Mouse (Mus musculus) mouse embryonic stem cell (cell line): Measurements from ENCODE around the gene Tmem120b.

Experiments
- in situ Hi-C, 2 experiments: fragments of 300-500 bp; cut with MboI; formaldehyde crosslinking; loops; 1 replicate in 1 of 2; 3 replicates in 1 of 2; pipeline ENCODE4 v1.14.3; 2019 to 2020; ENCODE audit warnings: low sequenced_read_pairs in 2 of 2, low pct_unique_long_range_greater_than_20kb in 1 of 2, mixed read lengths in 1 of 2; ENCODE audit not compliant: unreplicated experiment in 1 of 2

The Tmem120b gene

DNA sequence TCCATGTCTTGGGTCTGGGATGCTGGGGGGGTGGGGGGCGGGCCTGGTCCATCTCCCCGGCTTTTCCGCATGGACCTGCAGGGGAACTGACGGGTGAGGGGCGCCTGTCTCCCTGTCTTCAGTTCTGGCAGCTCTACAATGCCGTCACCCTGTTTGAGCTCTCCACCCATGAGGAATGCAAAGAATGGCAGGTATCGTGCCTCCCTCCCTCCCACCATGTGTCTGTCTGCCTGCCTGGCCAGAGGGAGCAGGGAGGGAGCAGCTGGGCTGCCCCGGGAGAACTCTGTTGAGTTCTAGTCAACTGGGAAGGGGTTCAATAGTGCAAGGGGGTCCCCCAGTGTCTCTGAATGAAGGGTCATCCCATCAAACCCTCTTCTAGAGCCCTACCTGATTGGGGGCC is 47.9 kb downstream of the Tmem120b start:
- in situ Hi-C loops, result no loop called here

- in situ Hi-C loops, result no loop called here
Observed at GRCm38 (mm10) chr5:123117257-123117656, 49.0 kb downstream of the Tmem120b start.

DNA sequence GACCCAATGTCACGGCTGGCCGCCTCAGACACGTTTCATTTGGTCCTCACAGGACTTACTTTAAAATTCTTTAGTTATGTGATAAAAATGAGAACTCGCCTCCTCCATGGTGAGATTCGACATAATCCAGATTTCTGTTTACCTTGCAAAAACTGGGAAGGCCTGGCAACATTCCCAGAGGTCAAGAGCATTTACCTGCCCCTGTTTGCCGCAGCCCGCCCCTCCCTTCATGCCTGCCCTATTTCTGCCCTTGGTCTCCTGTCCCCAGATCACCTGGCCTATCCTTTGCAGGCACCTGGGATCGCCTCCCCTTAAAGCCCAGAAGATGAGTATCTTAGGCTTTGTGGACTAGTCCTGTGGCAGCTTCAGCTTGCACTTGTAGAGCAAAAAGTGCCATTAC is 49.6 kb downstream of the Tmem120b start:
- in situ Hi-C loops, result no loop called here

DNA sequence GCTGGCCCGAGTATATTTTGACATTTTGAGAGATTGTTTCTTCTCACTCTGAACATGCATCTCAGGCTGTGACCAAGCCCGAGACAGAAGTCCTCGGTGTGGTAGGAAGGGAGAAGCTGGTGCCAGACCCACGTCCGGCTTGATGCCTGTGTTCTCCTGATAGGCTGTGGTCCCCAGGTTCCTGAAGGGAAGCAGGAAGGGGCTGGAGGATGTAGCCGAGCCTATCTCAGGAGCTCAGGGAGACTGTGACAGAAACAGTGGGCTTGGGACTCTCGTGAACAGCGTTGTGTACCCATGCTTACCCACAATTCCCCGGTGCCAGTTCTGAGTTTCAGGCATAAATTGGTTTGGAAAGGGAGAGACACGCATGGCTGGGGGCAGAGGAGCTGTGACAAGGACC is 50.6 kb downstream of the Tmem120b start:
- in situ Hi-C loops, result no loop called here

- in situ Hi-C loops, result loop anchor here (5.0 kb wide), 1 partner anchor 52 kb away; no protein-coding TSS in a partner anchor
Observed at GRCm38 (mm10) chr5:123120624-123121215, 52.5 kb downstream of the Tmem120b start.

DNA sequence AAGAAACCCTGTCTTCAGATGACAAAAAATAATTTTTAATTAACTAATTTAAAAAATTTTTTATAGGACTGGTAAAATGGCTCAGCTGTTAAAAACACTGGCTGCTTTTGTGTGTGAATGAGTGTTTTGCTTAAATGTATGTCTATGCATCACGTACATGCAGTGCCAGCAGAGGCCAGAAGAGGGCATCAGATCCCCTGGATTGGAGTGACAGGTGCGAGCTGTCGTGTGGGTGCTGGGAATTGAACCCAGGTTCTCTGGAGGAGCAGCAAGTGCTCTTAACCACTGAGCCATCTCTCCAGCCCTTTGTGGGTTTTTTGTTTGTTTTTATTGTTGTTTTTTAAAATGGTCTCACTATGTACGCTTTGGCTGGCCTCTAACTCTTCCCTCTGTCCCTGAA is 54.0 kb downstream of the Tmem120b start:
- in situ Hi-C loops, result loop anchor here (5.0 kb wide), 1 partner anchor 50 kb away; no protein-coding TSS in a partner anchor

GRCm38 (mm10) chr5:123125105-123125504 is 56.9 kb downstream of the Tmem120b start:
- in situ Hi-C loops, result no loop called here

- in situ Hi-C loops, result no loop called here
Observed at GRCm38 (mm10) chr5:123125638-123126406, 57.6 kb downstream of the Tmem120b start.

DNA sequence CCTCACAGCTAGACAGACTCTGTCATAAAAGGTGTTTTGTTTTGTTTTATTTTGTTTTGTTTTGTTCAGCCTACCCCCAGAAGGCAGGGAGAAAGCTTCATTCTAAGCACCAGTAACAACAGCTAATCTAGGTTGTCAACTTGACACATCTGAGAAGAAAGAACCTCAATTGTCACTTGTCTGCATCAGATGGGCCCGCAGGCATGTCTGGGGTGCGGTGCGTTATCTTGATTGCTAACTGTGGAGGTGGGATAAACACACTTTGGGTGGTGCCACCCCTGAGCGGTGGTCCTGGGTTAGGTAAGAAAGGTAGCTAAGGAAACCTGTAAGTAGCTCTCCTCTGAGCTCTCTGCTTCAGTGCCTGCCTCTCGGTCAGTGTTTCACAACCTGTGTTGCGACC is 58.8 kb downstream of the Tmem120b start:
- in situ Hi-C loops, result no loop called here

DNA sequence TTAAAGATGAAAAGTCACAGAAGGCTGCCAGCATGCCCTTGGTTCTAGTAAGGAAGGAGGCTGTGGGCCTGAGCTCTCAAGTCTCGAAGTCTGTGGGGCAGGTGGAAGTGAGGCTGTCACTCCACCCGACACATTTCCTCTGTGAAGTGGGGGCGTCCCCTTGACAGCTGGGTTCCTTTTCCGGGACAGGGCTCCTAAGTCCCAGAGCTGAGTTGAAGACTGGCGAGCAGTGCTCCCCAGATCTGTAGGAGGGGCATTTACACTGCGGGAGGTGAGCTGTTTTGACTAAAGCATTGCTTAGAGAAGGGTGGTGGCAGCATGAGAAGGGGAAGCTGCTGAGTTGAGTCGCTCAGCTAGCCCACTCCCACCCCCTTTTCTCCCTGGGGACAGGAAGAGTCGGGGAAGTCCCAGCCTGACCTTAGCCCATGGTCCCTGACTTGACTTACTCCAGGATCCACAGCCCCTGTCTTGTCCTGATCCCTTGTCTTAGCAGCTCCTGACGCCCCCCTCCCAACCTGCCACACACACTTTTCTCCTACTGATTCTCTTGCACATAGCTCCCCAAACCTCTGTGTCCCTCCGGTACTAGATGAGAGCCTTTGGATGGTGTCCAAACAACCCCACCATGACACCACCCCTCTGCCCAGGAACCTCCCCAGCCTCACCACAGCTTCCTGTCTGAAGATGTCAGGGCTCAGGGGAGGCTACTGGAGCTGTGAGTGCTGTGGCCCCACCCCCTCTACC is 60.4 kb downstream of the Tmem120b start:
- in situ Hi-C loops, result no loop called here

GRCm38 (mm10) chr5:123129170-123129757 is 61.0 kb downstream of the Tmem120b start:
- in situ Hi-C loops, result no loop called here

DNA sequence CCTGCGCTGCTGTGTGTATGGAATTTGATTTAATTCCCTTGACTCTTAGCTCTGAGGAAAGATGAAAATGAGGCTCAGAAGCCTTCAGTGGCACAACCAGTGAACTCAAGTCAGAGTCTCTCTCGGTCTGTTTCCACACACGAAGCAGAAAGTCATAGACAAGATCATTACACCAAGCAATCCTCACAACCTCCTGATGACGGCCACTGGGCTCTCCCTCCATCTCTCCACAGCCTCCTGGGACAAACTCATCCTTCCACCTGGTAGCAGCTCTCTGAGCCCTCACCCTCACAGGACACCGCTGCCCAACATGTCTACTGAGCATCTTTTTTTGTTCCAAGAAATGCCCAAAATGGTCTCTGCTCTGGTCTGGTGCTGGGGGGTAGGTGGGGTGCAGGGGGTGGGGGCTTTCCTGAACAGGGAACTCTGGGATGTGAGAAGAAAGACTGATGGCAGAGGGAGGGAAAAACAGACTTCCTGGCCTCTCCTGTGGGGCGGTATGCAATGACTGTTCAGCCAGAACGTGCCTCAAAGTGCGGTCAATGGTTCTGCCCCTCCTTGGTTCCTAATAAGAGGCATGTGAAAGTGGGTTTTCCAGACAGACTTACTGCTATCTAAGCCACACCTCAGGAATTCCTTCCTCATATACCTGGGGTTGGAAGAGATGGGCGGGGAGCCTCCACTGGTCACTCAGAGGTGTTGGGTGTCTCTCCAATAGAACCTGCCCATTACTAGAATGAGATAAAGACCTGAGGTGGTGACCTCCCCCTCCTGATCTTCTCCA is 62.0 kb downstream of the Tmem120b start:
- in situ Hi-C loops, result no loop called here

DNA sequence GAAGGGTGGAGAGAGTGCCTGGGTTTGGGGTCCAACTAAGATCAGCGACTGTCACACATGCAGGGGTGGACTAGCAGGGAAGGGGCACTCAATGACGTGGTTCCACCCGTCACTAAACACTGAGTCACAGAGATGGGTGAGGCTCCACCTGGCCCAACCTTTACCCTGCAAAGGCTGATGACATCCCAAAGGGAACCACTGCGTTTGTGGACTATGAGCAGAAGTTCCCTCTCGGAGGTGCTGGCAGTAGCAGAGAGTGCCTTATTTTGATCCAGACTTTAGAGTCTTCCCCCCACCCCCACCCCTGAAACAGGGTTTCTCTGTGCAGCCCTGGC is 62.6 kb downstream of the Tmem120b start:
- in situ Hi-C loops, result no loop called here

GRCm38 (mm10) chr5:123132308-123133071 is 64.3 kb downstream of the Tmem120b start, which contains the start of gene Rhof:
Gene Rhof, minus strand, starts transcription at chr5:123132692.
- in situ Hi-C loops, result no loop called here

- in situ Hi-C loops, result no loop called here
Observed at GRCm38 (mm10) chr5:123133083-123133783, 65.0 kb downstream of the Tmem120b start.

DNA sequence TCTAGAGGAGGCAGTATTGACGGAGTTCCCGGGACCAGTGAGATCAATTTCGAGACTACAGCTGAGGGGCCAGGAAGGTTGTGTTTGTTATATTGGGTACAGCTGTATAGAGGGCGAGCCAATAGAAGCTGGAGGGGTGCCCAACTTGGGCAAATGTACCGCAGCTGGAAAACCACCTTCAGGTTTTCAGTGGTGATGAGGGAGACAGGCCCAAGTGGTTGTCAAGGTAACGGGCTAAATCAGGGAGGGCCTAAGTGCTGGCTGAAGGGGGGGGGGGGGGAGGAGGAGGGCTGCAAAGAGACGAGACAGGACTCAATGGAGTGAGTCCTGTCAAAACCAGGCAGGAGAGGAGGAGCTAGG is 65.5 kb downstream of the Tmem120b start:
- in situ Hi-C loops, result no loop called here

- in situ Hi-C loops, result no loop called here
Observed at GRCm38 (mm10) chr5:123134186-123134874, 66.1 kb downstream of the Tmem120b start.
